Mouse (Mus musculus) cerebral cortex, adult 2 months (tissue): ENCODE measurements around the gene Igfbp5.

Experiments used
- WGBS: fragments of 180-500 bp; shearing (Covaris S2); methylation state at CpG from one replicate; pipeline ENCODE4 v1.1.7; 2018; 5-methylcytosine and 5-hydroxymethylcytosine counted together

The Igfbp5 gene

DNA sequence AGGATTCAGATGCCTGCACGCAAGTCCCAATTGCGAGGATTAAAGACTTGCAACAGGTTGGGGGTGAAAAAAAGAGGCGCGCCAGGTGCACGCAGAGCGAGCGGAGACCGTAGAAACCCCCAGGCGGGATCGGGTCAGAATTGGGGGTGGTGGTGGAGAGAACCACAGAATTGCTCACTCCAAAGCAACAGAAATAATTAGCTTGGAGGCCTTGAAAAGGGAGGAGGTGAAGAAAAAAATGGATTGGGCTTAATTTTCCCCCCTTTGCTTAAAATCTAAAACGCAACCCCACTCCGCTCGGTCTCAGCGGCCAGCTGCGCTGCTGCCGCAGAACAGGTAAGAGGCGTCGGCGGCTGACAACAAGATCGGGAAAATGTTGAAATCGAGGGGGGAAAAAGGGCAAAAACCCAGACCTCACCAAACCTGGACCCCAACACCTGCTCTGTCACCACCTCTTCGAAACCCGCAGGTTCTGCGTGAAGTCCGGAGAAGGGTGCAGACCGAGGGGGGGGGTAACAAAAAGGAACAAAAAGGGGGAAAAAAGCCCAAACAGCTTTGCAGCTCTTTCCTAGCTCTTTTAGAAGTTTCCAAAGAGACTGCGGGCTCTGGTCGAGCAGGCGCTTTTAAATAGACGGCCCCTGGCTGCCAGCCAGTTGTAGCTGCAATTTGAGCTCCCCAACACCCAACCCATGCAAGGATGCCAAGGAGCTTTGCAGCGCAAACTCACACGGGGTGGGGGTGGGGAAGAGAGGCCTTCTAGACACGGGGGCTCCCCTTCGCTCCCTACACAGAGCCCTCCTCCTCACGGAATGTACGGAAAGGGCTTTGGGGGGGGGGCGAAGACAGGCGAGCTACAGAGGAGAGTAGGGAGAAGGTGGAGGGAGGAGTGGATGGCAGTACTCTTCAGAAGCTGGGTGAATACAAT, at the start of gene Igfbp5:
Gene Igfbp5 (minus strand): TSS at position 598 of the 925 bp plus-strand sequence.
- 2% methylated on average over 38 of the region's 38 CpGs for WGBS

DNA sequence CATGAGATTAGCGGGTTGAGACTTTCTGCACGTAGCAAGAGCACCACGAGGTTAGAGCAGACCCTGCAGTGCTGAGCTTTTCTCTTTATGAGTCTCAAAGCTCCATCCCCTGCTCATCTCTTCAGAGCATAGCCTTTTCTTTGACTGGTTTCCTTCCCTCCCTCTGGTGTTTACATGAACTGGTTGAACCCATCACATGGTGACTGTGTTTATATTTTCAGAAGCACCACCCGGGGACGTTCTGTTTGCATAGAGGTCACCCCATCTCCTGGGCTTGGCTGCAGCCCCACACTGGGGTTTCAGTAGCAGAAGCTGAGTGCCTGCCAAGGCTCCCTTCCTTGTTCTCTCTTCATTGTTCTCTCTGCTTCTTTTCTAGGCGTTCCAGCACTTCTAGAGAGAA, 40.1 kb upstream of the Igfbp5 start:
- WGBS = 62% methylated on average over 6 of the region's 6 CpGs

DNA sequence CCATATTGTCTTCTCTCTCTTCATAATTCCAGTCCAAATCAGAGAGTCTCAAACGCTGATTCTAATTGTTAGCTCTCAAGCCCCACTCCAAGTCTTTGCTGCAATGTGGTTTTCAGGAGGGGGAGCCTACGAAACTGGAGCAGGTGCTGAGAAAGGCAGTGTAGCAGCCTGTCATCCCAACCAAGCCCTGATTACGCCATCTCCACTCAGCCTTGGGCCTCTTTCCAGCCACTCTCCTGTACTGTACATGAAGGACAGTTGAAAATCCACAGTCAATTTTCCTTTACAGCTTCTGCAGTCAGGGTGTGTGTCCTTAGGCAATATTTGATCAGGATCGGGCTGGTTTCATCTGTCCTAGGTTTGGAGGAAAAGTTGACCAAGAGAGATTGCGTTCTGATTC, 38.4 kb upstream of the Igfbp5 start:
- WGBS = 90% methylated on average over 5 of the region's 5 CpGs

- WGBS = 86% methylated on average over 2 of the region's 2 CpGs
These were observed 21.1 kb upstream of the Igfbp5 start for GRCm38 (mm10) chr1:72895821-72896220.

DNA sequence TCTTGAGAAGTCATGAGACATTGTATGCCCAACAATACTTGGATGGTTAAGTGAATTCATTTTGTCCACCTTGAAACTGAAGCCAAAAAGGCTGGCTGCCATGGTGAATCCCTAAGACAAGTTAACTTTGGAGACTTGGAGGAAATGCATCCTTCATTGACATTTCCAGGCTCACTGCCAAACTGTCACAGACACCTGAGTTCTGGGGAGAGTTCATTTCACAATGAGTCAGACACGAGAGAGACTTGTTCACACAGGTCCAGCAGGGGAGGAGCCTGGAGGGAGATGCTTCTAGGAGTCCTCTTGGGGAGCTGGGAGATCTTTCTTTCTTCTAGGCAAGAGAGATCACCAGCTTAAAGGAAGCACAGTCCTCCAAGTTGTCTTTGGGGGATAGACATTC, 13.2 kb upstream of the Igfbp5 start:
- 59% methylated on average over 1 of the region's 1 CpGs for WGBS

DNA sequence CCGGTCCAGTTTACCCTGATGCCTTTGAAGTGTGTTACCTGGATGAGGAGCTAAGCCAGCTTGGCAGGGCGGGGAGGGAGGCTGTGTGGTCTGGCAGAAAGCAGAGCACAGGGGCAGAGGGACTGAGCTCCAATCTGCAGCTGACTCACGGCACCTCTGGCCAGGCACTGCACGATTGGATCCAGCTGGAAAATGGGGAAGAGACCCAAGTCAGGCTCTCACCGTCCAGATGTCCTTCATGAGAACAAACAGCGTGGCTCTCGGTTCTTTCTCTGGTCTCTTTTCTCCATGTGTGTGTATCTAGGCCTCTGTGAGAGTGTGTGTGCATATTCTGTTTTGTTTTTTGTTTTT, 11.1 kb upstream of the Igfbp5 start:
- 88% methylated on average over 7 of the region's 7 CpGs for WGBS

GRCm38 (mm10) chr1:72885111-72885818, 10.6 kb upstream of the Igfbp5 start:
- 95% methylated on average over 11 of the region's 11 CpGs for WGBS

GRCm38 (mm10) chr1:72879319-72879634, 4.6 kb upstream of the Igfbp5 start:
- 72% methylated on average over 4 of the region's 4 CpGs for WGBS

DNA sequence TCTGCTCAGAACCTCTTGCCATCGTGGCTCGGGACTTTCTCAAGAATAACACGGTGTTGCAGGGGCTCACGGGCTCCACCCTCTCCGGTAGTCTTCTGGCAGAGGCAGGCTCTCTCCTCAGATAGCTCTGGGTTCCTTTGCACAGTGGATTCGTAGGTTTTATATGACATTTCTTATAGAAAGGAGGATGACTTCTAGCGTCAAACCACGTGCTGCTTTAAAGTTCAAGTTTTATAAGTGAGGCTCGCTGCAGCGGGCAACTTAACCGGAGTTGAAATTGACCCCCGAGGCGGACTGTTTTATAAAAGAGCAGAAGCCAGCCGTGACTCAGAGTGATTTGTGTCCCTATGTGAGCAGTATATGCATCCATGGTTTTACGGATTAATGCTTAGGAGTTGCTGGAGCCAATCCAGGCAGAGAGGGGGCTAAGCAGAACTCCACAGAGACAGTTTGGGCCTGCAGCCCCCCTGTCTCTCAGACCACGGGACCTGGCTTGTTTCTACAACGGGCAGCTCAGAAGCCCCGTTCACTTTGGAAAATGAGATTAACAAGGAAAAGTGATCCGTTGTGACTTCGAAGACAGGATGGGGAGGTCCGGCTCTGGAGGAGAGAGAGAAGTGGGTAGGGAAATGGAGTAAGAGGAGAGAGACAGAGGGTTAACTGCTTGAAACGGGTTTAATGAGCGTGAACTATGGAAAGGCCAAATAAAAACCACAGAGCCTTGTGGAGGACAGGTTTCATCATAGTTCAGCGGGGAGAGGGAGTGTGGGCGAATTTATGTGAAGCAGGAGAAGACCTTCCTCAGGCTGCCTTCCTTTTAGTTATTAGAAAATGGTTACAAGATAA, 4.0 kb upstream of the Igfbp5 start:
- 67% methylated on average over 25 of the region's 25 CpGs for WGBS

DNA sequence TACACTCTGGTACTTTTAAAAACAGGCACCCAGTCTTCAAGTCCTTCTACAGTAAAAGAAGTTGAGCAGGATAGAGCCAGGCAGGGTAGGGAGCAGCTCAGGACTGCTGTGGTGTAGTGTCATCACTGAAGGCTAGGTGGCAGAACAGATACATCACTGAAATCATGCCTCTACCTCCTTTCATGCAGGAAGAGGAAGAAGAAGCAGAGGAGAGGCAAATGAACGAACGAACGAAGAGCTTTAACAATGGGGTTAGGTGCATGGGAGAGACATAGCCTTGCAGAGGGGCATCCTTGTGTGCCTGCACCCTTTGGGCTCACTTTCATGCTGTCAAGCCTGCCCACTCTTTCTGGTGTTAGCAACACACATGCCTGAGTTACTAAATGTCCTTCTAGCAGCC, 3.2 kb upstream of the Igfbp5 start:
- 2% methylated on average over 3 of the region's 3 CpGs for WGBS

- 13% methylated on average over 3 of the region's 3 CpGs for WGBS
These were observed 1.4 kb upstream of the Igfbp5 start for GRCm38 (mm10) chr1:72876111-72876510.

DNA sequence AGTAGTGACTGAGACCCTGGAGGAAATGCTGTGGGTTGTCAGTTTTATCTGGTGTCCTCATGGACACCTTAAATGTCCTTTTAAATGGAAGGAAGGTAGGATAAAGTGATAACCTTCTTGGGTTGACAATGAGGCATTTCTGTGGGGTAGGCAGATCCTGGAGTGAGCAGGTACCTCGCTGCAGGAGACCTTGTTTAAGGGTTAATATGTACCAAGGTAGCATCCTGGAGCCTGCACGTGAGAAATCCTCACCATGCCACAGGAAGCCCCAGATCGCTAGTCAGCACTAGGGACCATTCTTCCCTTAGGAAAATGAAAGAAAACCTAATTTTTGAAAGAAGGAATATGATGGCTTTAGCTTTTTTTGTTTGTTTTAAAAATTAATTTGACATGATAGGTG, 1.0 kb upstream of the Igfbp5 start:
- 13% methylated on average over 3 of the region's 3 CpGs for WGBS

- under 1% methylated on average over 43 of the region's 43 CpGs for WGBS
These were observed 985 bp downstream of the Igfbp5 start for GRCm38 (mm10) chr1:72873511-72874286.

DNA sequence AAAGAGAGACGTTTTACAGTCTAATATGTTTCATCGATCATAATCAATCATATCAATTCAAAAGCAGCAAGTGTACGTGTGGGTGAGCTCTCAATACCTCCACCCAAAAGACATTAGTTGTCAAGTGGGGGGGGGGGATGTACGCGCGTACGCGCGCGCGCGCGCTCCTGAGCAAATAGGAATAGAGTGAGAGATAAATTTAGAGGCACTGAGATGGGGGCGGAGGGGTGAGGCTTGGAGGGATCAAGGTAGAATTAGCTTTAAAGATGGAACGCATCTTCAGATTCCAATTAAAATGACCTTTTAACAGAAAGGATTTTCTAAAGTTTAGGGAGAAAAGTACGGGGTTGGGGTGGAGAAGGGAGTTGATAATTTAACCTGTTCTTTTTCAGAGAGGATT, 1.6 kb downstream of the Igfbp5 start:
- WGBS = 1% methylated on average over 16 of the region's 16 CpGs

- WGBS = 0% methylated on average over 8 of the region's 8 CpGs
These were observed 2.2 kb downstream of the Igfbp5 start for GRCm38 (mm10) chr1:72872521-72872920.

DNA sequence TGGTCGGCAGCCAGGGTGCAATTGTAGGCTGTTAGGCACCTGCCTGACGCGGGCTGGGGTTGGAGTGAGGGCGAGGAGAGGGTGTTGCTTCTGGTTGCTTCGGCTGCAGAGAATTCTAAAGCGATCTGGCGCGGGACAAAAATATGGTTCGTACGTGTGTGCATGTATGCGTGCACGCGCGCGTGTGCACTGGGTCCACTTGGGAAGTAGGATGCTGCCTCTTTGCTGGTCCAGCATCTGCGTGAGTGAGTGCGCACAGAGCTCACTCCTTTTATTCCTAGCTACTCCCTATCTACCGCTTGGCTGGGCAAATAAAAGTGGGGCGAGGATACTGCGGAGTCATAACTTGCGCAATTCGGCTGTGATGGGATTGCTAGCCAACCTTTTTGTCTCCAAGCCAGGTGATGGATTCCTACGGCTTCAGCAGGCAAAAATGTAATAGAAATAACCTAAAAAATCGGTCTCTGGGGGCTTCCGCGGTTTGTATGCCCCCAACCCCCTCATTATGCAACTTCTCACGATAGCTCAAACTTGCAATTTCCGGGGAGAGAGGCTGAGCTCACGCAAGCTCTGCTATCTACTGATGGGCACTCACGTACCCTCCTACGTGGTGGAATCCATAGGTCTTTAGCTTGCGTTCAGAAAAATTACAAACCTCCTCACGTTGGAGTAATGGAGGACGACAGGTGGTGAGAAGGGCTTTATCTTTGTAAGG, 2.8 kb downstream of the Igfbp5 start:
- WGBS = under 1% methylated on average over 34 of the region's 34 CpGs

DNA sequence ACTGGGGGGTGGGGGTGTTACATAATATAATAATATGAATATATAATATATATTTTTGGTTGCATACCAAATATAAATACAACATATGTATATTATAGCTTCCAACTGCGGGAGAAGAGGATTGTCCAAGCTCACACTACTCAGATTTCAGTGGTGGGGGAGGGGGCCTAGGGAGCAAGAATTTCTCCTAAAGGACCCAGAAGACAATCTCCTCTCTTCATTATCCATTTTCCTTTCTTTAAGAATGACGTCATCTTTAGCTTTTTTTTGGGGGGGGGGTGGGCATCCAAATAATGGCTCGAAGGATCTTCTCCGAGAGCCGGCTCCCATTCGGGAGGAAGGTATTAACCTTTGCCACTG, 3.4 kb downstream of the Igfbp5 start:
- 0% methylated on average over 6 of the region's 6 CpGs for WGBS

- 2% methylated on average over 20 of the region's 20 CpGs for WGBS
These were observed 3.9 kb downstream of the Igfbp5 start for GRCm38 (mm10) chr1:72870615-72871336.

DNA sequence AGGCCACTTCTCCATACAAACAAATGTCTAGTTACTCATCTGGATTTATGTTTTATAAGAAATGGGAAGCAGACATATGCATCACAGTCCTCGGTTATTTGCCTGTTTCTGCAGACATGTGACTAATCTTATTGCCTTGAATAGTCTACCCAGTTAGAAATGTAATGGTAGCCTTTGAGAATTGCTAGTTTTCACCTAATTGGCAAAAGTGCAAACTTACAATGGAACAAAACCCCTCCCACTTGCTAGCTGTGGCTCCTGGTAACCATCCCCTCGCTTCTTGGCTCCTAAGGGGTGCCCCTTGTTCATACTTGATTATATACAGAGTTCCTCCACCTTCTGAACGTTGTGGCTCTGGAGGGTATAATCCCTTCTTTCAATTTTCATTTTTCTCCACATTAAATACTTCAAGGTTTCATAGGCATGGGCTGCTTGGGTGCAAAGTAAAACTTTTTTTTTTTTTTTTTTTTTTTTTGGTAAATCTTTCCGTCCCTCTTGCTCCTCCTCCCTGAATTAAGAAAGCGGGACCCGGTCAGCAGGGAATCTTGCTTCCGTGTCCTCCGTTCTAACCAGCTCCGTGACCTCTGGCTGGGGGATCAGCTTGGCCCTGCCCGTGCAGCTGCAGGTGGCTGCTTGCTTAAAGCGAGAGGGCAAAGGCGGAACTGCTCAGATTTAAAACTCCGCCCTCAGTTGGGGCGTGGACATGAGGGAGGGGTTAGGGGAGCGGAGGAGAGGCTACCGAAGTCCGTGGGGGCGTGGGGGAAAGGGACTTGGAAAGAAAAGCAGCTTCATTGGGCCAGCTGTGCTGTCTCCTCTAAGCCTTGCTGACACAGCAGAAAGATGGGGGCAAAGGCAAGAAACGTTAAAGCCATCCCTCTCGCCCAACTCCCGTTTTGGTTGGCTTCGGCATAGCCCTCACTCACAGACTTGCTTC, 4.7 kb downstream of the Igfbp5 start:
- 9% methylated on average over 22 of the region's 22 CpGs for WGBS
